Mouse (Mus musculus) frontal cortex, adult 2 months (tissue): ENCODE data around the gene Cacna2d1. TPM values are rescaled to one million over a fixed set of nuclear protein-coding genes. Genes with fewer than 3 reads are reported as not detected.
A peak's percentile ranks its signal among the peaks of the same experiment; 100 is the strongest.

Experiments used
- DNase-seq, 2 experiments: peaks; one replicate each; pipeline ENCODE4 v3.0.0; 2022; ENCODE audit warnings: low spot score in 1 of 2; ENCODE audit errors: extremely low spot score in 1 of 2
- polyA plus RNA-seq: library from polyadenylated mRNA; depleted of rRNA; stranded (reverse); fragments of >200 nt; gene quantifications from 2 replicates; pipeline ENCODE4 v1.2.3, GENCODE M21; 2012

Cacna2d1 gene
- polyA plus RNA-seq, 1 experiment = 94.9 TPM

- no peak for DNase-seq
These were observed 110.8 kb downstream of the Cacna2d1 start for GRCm38 (mm10) chr5:16045147-16045878.

- peak in 1 of 2 experiments; percentile 7 for DNase-seq
These were observed 113.1 kb downstream of the Cacna2d1 start for GRCm38 (mm10) chr5:16047452-16048191.

GRCm38 (mm10) chr5:16056795-16057194 is 122.3 kb downstream of the Cacna2d1 start:
- DNase-seq = peak; percentile 5 to 44

GRCm38 (mm10) chr5:16062773-16063172 is 128.3 kb downstream of the Cacna2d1 start:
- DNase-seq = no peak

- no peak for DNase-seq
These were observed 128.8 kb downstream of the Cacna2d1 start for GRCm38 (mm10) chr5:16063273-16063672.

- peak in 1 of 2 experiments; percentile 13 for DNase-seq
These were observed 129.5 kb downstream of the Cacna2d1 start for GRCm38 (mm10) chr5:16063949-16064348.

- DNase-seq = no peak
These were observed 131.3 kb downstream of the Cacna2d1 start for GRCm38 (mm10) chr5:16065816-16066215.

GRCm38 (mm10) chr5:16082253-16082652 is 147.8 kb downstream of the Cacna2d1 start:
- no peak for DNase-seq

- no peak for DNase-seq
These were observed 152.8 kb downstream of the Cacna2d1 start for GRCm38 (mm10) chr5:16086979-16087902.

- DNase-seq = no peak
These were observed 153.5 kb downstream of the Cacna2d1 start for GRCm38 (mm10) chr5:16087995-16088394.

GRCm38 (mm10) chr5:16092540-16092939 is 158.0 kb downstream of the Cacna2d1 start:
- DNase-seq = peak in 1 of 2 experiments; percentile 23

GRCm38 (mm10) chr5:16093071-16093693 is 158.7 kb downstream of the Cacna2d1 start:
- DNase-seq = peak in 1 of 2 experiments; percentile 31

- no peak for DNase-seq
These were observed 160.9 kb downstream of the Cacna2d1 start for GRCm38 (mm10) chr5:16095345-16095744.

- no peak for DNase-seq
These were observed 164.3 kb downstream of the Cacna2d1 start for GRCm38 (mm10) chr5:16098766-16099165.

- DNase-seq = no peak
These were observed 167.3 kb downstream of the Cacna2d1 start for GRCm38 (mm10) chr5:16101820-16102219.

- no peak for DNase-seq
These were observed 171.2 kb downstream of the Cacna2d1 start for GRCm38 (mm10) chr5:16105701-16106100.

GRCm38 (mm10) chr5:16110643-16111042 is 176.2 kb downstream of the Cacna2d1 start:
- DNase-seq = no peak

GRCm38 (mm10) chr5:16113879-16114278 is 179.4 kb downstream of the Cacna2d1 start:
- DNase-seq = no peak

GRCm38 (mm10) chr5:16121334-16121733 is 186.8 kb downstream of the Cacna2d1 start:
- DNase-seq = no peak

- no peak for DNase-seq
These were observed 187.6 kb downstream of the Cacna2d1 start for GRCm38 (mm10) chr5:16122110-16122509.
